Comparison of ENCODE assay signal across 8 mouse cellular contexts in genomic region chr19:37174116-37174715, GRCm38 (mm10). TPM values are rescaled to one million over a fixed set of nuclear protein-coding genes. Genes with fewer than 3 reads are reported as not detected.
DNase-seq lines count a peak whose midpoint lies in the region; ATAC-seq and TF ChIP-seq lines count a peak whose summit lies in the region.

No protein-coding gene starts in this region.

- no peaks in the 10 kb centered on the region for H3K9me3 ChIP-seq in E14TG2a.4 (ENCODE audit: low read length)
- H3K9me3 ChIP-seq in embryonic facial prominence, embryonic 13.5 days = no peaks in the 10 kb centered on the region
- H3K9me3 ChIP-seq in heart, embryonic 14.5 days (ENCODE audit: control insufficient read depth, low read length) = no peaks in the 10 kb centered on the region
- H3K9me3 ChIP-seq in lung, embryonic 14.5 days (ENCODE audit: low read depth, low read length) = no peaks in the 10 kb centered on the region
- H3K9me3 ChIP-seq in neural tube, embryonic 14.5 days (ENCODE audit: control insufficient read depth, low read length) = no peaks in the 10 kb centered on the region

- peaks cover 44% of the 10 kb centered on the region for H3K4me1 ChIP-seq in E14TG2a.4 (replicated peaks; ENCODE audit: low read depth, low read length)
- H3K4me1 ChIP-seq in embryonic facial prominence, embryonic 13.5 days = peaks cover 10% of the 10 kb centered on the region
- peaks cover 0 to 10% of the 10 kb centered on the region in 2 experiments; a peak in 1 of 4 replicates for H3K4me1 ChIP-seq in heart, embryonic 14.5 days (ENCODE audit: control insufficient read depth in 2 of 2, insufficient read depth in 2 of 2, low read length in 2 of 2)
- 0 out of 2 replicates have a peak, but pooled peaks cover 3% of the 10 kb centered on the region for H3K4me1 ChIP-seq in lung, embryonic 14.5 days (ENCODE audit: insufficient read depth)
- H3K4me1 ChIP-seq in neural tube, embryonic 14.5 days (ENCODE audit: control insufficient read depth, insufficient read depth, low read length) = peaks cover 15% of the 10 kb centered on the region; the same call in 1 of the 2 replicates

- under 1% methylated on average over 70 of the region's 70 CpGs for WGBS in embryonic facial prominence, embryonic 13.5 days
- WGBS in heart, embryonic 14.5 days = under 1% methylated on average over 70 of the region's 70 CpGs
- WGBS in lung, embryonic 14.5 days = under 1% methylated on average over 65 of the region's 70 CpGs
- WGBS in neural tube, embryonic 14.5 days = 0% methylated on average over 53 of the region's 70 CpGs

- H3K27ac ChIP-seq in embryonic facial prominence, embryonic 13.5 days = no peak overlapping the region
- H3K27ac ChIP-seq in heart, embryonic 14.5 days (replicated peaks in 1 of 2; ENCODE audit: control insufficient read depth in 1 of 2, insufficient read depth in 1 of 2, low read depth in 2 of 2, low read length in 2 of 2) = peak overlapping the region; percentile 93 to 100
- no peak overlapping the region for H3K27ac ChIP-seq in lung, embryonic 14.5 days (ENCODE audit: low read depth)
- peak overlapping the region; percentile 90 for H3K27ac ChIP-seq in neural tube, embryonic 14.5 days (ENCODE audit: low read depth, low read length)

- no peak for TF ChIP-seq CTCF in E14TG2a.4 (conservative IDR thresholded peaks at IDR 0.05; ENCODE audit: low read length)
- TF ChIP-seq CTCF in lung, embryonic 14.5 days (IDR thresholded peaks at IDR 0.05; ENCODE audit: low read depth) = no peak

- peak overlapping the region; percentile 100 for H3K4me2 ChIP-seq in embryonic facial prominence, embryonic 13.5 days
- H3K4me2 ChIP-seq in heart, embryonic 14.5 days (ENCODE audit: low read length) = peak overlapping the region; percentile 94
- peak overlapping the region; percentile 98 for H3K4me2 ChIP-seq in lung, embryonic 14.5 days
- peak overlapping the region; percentile 99 for H3K4me2 ChIP-seq in neural tube, embryonic 14.5 days (ENCODE audit: low read depth, low read length)

- no peaks in the 10 kb centered on the region for H3K36me3 ChIP-seq in E14TG2a.4 (ENCODE audit: insufficient read depth, low read length)
- H3K36me3 ChIP-seq in embryonic facial prominence, embryonic 13.5 days = no peaks in the 10 kb centered on the region
- peaks cover 5% of the 10 kb centered on the region; the same call in 1 of the 2 replicates for H3K36me3 ChIP-seq in heart, embryonic 14.5 days (ENCODE audit: control insufficient read depth, insufficient read depth, low read length)
- no peaks in the 10 kb centered on the region for H3K36me3 ChIP-seq in lung, embryonic 14.5 days (ENCODE audit: insufficient read depth)
- no peaks in the 10 kb centered on the region for H3K36me3 ChIP-seq in neural tube, embryonic 14.5 days (ENCODE audit: control insufficient read depth, insufficient read depth, low read length)

- H3K27me3 ChIP-seq in E14TG2a.4 (ENCODE audit: insufficient read depth, low read length) = peaks cover 49% of the 10 kb centered on the region
- peaks cover 45% of the 10 kb centered on the region for H3K27me3 ChIP-seq in embryonic facial prominence, embryonic 13.5 days
- no peaks in the 10 kb centered on the region for H3K27me3 ChIP-seq in heart, embryonic 14.5 days (ENCODE audit: control insufficient read depth, insufficient read depth, low read length)
- H3K27me3 ChIP-seq in lung, embryonic 14.5 days (ENCODE audit: insufficient read depth, low read length) = peaks cover 47% of the 10 kb centered on the region
- H3K27me3 ChIP-seq in neural tube, embryonic 14.5 days (ENCODE audit: control insufficient read depth, insufficient read depth, low read length) = no peaks in the 10 kb centered on the region

- peak; percentile 52; the same call in 1 of the 2 replicates for ATAC-seq in embryonic facial prominence, embryonic 13.5 days (ENCODE audit: insufficient number of reproducible peaks, insufficient read depth, low FRiP score, low TSS enrichment, low read depth)
- ATAC-seq in heart, embryonic 14.5 days (ENCODE audit: insufficient number of reproducible peaks, insufficient read depth, low FRiP score, low read depth) = peak; percentile 13; the same call in 1 of the 2 replicates
- peak; percentile 57; the same call in 1 of the 2 replicates for ATAC-seq in lung, embryonic 14.5 days (ENCODE audit: insufficient read depth)
- peak; percentile 62 for ATAC-seq in neural tube, embryonic 14.5 days (ENCODE audit: low read depth)

- H3K9ac ChIP-seq in embryonic facial prominence, embryonic 13.5 days = peak overlapping the region; percentile 73
- peak overlapping the region; percentile 95 for H3K9ac ChIP-seq in heart, embryonic 14.5 days (ENCODE audit: low read length)
- peak overlapping the region; percentile 42 for H3K9ac ChIP-seq in lung, embryonic 14.5 days
- H3K9ac ChIP-seq in neural tube, embryonic 14.5 days (replicated peaks; ENCODE audit: low read depth, low read length) = peak overlapping the region; percentile 83

- DNase-seq in adrenal gland, postnatal 25 days = peak; percentile 72
- peak; percentile 62 for DNase-seq in kidney, postnatal 14 days
- peak; percentile 60 for DNase-seq in lung, embryonic 14.5 days
- peak; percentile 3 for DNase-seq in thymus, postnatal 36 days

- peak overlapping the region; percentile 84 for H3K4me3 ChIP-seq in E14TG2a.4 (replicated peaks; ENCODE audit: low read length)
- H3K4me3 ChIP-seq in embryonic facial prominence, embryonic 13.5 days = peak overlapping the region; percentile 68
- peak overlapping the region; percentile 91 to 92 for H3K4me3 ChIP-seq in heart, embryonic 14.5 days (ENCODE audit: control insufficient read depth in 1 of 2, insufficient read depth in 1 of 2, low read depth in 1 of 2, low read length in 2 of 2)
- H3K4me3 ChIP-seq in lung, embryonic 14.5 days (ENCODE audit: low read depth, low read length) = peak overlapping the region; percentile 58
- H3K4me3 ChIP-seq in neural tube, embryonic 14.5 days (ENCODE audit: low read depth, low read length) = peak overlapping the region; percentile 75

RNA-seq across cellular contexts. Expression of gene March5, which starts 33.1 kb away (rescaled TPM):
- 98.8 and 117 TPM in 2 replicates for total RNA-seq in adrenal gland, postnatal 25 days (2021)
- polyA plus RNA-seq in embryonic facial prominence, embryonic 13.5 days (2015; fragmentation: Nextera tagmentation; extraction: Ambion mirVana) = 104 and 111 TPM in 2 replicates
- 102 and 104 TPM in 2 replicates for polyA plus RNA-seq in heart, embryonic 14.5 days (2014; fragmentation: Nextera tagmentation; extraction: Ambion mirVana)
- polyA plus RNA-seq in lung, embryonic 14.5 days (2014; fragmentation: Nextera tagmentation; extraction: Ambion mirVana) = 113 and 114 TPM in 2 replicates
- 121 and 126 TPM in 2 replicates for polyA plus RNA-seq in neural tube, embryonic 14.5 days (2014; fragmentation: Nextera tagmentation; extraction: Ambion mirVana)

RNA-seq across cellular contexts. Expression of gene Cpeb3, which starts 34.2 kb away (rescaled TPM):
- total RNA-seq in adrenal gland, postnatal 25 days (2021) = 17.2 and 31.9 TPM in 2 replicates
- polyA plus RNA-seq in embryonic facial prominence, embryonic 13.5 days (2015; fragmentation: Nextera tagmentation; extraction: Ambion mirVana) = 1.4 and 1.7 TPM in 2 replicates
- 8.8 and 8.9 TPM in 2 replicates for polyA plus RNA-seq in heart, embryonic 14.5 days (2014; fragmentation: Nextera tagmentation; extraction: Ambion mirVana)
- 0.63 and 0.95 TPM in 2 replicates for polyA plus RNA-seq in lung, embryonic 14.5 days (2014; fragmentation: Nextera tagmentation; extraction: Ambion mirVana)
- polyA plus RNA-seq in neural tube, embryonic 14.5 days (2014; fragmentation: Nextera tagmentation; extraction: Ambion mirVana) = 13.3 and 14.7 TPM in 2 replicates

Comparison
In these comparisons a context has a peak if more than half of its experiments do, and no peak if none do; other contexts are left out.
1. DNase-seq: peak in every context shown above with its lines; median percentile 72 in adrenal gland, postnatal 25 days; 62 in kidney, postnatal 14 days; 60 in lung, embryonic 14.5 days; 3 in thymus, postnatal 36 days.
2. H3K27ac ChIP-seq: peak in heart, embryonic 14.5 days (2 of 2) and neural tube, embryonic 14.5 days (single experiment); none in embryonic facial prominence, embryonic 13.5 days (single experiment) and lung, embryonic 14.5 days (single experiment).
3. H3K9ac ChIP-seq: peak in every context shown above with its lines; median percentile 95 in heart, embryonic 14.5 days; 83 in neural tube, embryonic 14.5 days; 73 in embryonic facial prominence, embryonic 13.5 days; 42 in lung, embryonic 14.5 days.
4. Peak in every context shown above with its lines, with median percentiles within 50 percentile points of each other: H3K4me3 ChIP-seq, ATAC-seq and H3K4me2 ChIP-seq.